Mouse (Mus musculus) thymus, postnatal 14 days (tissue): ENCODE results near the gene Twist2.

ENCODE experiments used
- DNase-seq: peaks from one replicate; pipeline ENCODE4 v3.0.0; 2021

Twist2 gene

GRCm38 (mm10) chr1:91820531-91820930 is 19.3 kb downstream of the Twist2 start:
- DNase-seq = no peak

GRCm38 (mm10) chr1:91822316-91822824 is 21.1 kb downstream of the Twist2 start:
- no peak for DNase-seq

- DNase-seq = no peak
Observed at GRCm38 (mm10) chr1:91823530-91823929, 22.3 kb downstream of the Twist2 start.

GRCm38 (mm10) chr1:91823951-91824350 is 22.7 kb downstream of the Twist2 start:
- no peak for DNase-seq

- DNase-seq = no peak
Observed at GRCm38 (mm10) chr1:91825261-91825660, 24.0 kb downstream of the Twist2 start.

- DNase-seq = no peak
Observed at GRCm38 (mm10) chr1:91831978-91832377, 30.7 kb downstream of the Twist2 start.

GRCm38 (mm10) chr1:91839557-91839956 is 38.3 kb downstream of the Twist2 start:
- DNase-seq = no peak

GRCm38 (mm10) chr1:91839979-91840378 is 38.7 kb downstream of the Twist2 start:
- DNase-seq = no peak

- DNase-seq = no peak
Observed at GRCm38 (mm10) chr1:91844236-91844635, 43.0 kb downstream of the Twist2 start.

- no peak for DNase-seq
Observed at GRCm38 (mm10) chr1:91844681-91845379, 43.6 kb downstream of the Twist2 start.

GRCm38 (mm10) chr1:91845380-91845957 is 44.2 kb downstream of the Twist2 start:
- DNase-seq = no peak

- DNase-seq = no peak
Observed at GRCm38 (mm10) chr1:91851300-91851699, 50.0 kb downstream of the Twist2 start.

GRCm38 (mm10) chr1:91856771-91857664 is 55.8 kb downstream of the Twist2 start:
- DNase-seq = no peak

- DNase-seq = no peak
Observed at GRCm38 (mm10) chr1:91858101-91858790, 57.0 kb downstream of the Twist2 start.

- no peak for DNase-seq
Observed at GRCm38 (mm10) chr1:91858901-91859300, 57.6 kb downstream of the Twist2 start.

- no peak for DNase-seq
Observed at GRCm38 (mm10) chr1:91861511-91861910, 60.2 kb downstream of the Twist2 start.

GRCm38 (mm10) chr1:91866001-91866400 is 64.7 kb downstream of the Twist2 start:
- DNase-seq = no peak

GRCm38 (mm10) chr1:91871101-91871500 is 69.8 kb downstream of the Twist2 start:
- DNase-seq = no peak

- no peak for DNase-seq
Observed at GRCm38 (mm10) chr1:91872388-91873059, 71.3 kb downstream of the Twist2 start.

- DNase-seq = no peak
Observed at GRCm38 (mm10) chr1:91873572-91874285, 72.5 kb downstream of the Twist2 start.

GRCm38 (mm10) chr1:91874633-91875032 is 73.4 kb downstream of the Twist2 start:
- DNase-seq = peak; percentile 36
